Mouse (Mus musculus) ES-Bruce4 (cell line): ENCODE data around the gene Cys1. TPM values are rescaled to one million over a fixed set of nuclear protein-coding genes. Genes with fewer than 3 reads are reported as not detected.

ENCODE experiments used
- H3K27ac ChIP-seq: 2 replicates; pipeline ENCODE4 v1.5.1; 2012; ENCODE audit warnings: low read length, inconsistent platforms; ENCODE audit not compliant: insufficient read depth
- H3K27me3 ChIP-seq: 2 replicates; pipeline ENCODE4 v1.6.1; 2012; ENCODE audit warnings: mild to moderate bottlenecking, low read length, inconsistent platforms; ENCODE audit not compliant: control insufficient read depth, poor library complexity, insufficient read depth, severe bottlenecking
- H3K36me3 ChIP-seq: 2 replicates; pipeline ENCODE4 v1.6.1; 2012; ENCODE audit warnings: inconsistent platforms, mild to moderate bottlenecking, low read length, moderate library complexity; ENCODE audit not compliant: control insufficient read depth, poor library complexity, insufficient read depth, severe bottlenecking
- H3K4me1 ChIP-seq: one replicate; pipeline ENCODE4 v1.8.1; 2011; ENCODE audit warnings: low read length; ENCODE audit not compliant: control insufficient read depth, insufficient read depth
- H3K4me3 ChIP-seq: 2 replicates; pipeline ENCODE4 v1.5.1; 2011; ENCODE audit warnings: low read depth, mild to moderate bottlenecking, low read length
- H3K9ac ChIP-seq: 2 replicates; pipeline ENCODE4 v1.6.1; 2012; ENCODE audit warnings: low read depth, mild to moderate bottlenecking, inconsistent platforms; ENCODE audit not compliant: poor library complexity, severe bottlenecking
- H3K9me3 ChIP-seq: replicated peaks from 2 replicates; pipeline ENCODE4 v1.6.1; 2012; ENCODE audit warnings: mild to moderate bottlenecking, low read length, inconsistent platforms; ENCODE audit not compliant: control insufficient read depth, poor library complexity, insufficient read depth, severe bottlenecking
- CTCF ChIP-seq: IDR thresholded peaks from one replicate; pipeline ENCODE4 v1.8.1; 2011; ENCODE audit warnings: low read depth, low read length
- EP300 ChIP-seq: IDR thresholded peaks from 2 replicates; pipeline ENCODE4 v1.6.1; 2011; ENCODE audit warnings: low read depth, low read length; ENCODE audit not compliant: insufficient read depth
- POLR2A ChIP-seq: IDR thresholded peaks from one replicate; pipeline ENCODE4 v1.8.1; 2011; ENCODE audit warnings: low read length; ENCODE audit not compliant: insufficient read depth
- polyA plus RNA-seq: library from polyadenylated mRNA; stranded (reverse); fragments of >200 nt; gene quantifications from 2 replicates; pipeline ENCODE4 v1.2.4, GENCODE M21; 2011; ENCODE audit warnings: low read depth; ENCODE audit not compliant: missing spikeins, insufficient read depth, insufficient read length

The Cys1 gene
- polyA plus RNA-seq, 1 experiment, result not detected

DNA sequence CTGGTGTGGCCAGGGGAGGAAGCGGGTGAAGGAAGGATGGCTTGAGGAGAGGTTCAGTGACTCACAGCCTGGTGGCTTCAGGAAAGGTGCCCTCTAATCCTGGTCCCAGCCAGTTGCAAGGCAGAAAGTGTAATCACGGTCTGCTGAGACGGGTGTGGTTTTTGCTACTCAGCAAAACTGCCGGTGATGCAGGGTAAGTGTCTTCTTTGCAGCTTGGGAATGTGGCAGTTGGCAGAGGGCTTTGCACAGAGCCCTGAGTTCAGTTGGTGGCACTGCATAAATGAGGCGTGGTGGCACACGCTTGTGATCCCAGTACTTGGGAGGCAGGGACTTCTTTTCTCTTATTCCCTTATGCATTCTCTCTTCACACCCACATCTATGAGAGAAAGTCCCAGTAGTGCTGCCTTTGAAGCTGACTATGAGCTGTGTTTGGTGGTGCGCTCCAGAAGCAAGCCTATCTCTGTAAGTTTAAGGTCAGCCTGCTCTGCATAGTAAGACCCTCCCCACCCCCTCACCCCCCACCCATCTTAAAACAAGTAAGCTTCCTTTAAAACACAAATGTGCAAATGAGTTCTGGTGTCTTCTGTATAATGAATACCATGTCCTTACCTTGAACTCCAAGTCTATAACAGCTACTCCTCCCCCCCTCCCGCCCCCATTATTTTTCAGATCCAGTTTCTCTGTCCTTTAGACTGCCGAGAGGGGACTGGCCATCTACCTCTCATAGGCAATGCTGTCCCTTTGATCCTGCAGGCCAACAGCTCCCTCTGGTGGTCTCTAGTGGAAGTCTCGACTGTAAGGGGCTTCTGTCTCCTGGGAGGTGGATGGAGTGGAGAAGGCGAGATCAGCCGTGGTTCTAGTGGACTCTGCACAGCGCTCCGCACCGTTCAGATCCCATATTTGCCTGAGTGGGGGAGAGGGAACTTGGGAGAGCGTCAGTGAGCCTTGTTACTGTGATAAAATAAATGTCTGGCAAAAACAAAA, 15.2 kb upstream of the Cys1 start:
- H3K36me3 ChIP-seq, result no peaks in the 10 kb centered on the region
- TF ChIP-seq CTCF (peak; percentile 92), EP300 (no peak)
- no peaks in the 10 kb centered on the region for H3K27me3 ChIP-seq
- H3K9me3 ChIP-seq, result peaks cover 3% of the 10 kb centered on the region; the same call in 1 of the 2 replicates
- no peaks in the 10 kb centered on the region for H3K4me1 ChIP-seq
- no peak overlapping the region for H3K4me3 ChIP-seq
- H3K9ac ChIP-seq, result no peak overlapping the region
- no peak overlapping the region for H3K27ac ChIP-seq

DNA sequence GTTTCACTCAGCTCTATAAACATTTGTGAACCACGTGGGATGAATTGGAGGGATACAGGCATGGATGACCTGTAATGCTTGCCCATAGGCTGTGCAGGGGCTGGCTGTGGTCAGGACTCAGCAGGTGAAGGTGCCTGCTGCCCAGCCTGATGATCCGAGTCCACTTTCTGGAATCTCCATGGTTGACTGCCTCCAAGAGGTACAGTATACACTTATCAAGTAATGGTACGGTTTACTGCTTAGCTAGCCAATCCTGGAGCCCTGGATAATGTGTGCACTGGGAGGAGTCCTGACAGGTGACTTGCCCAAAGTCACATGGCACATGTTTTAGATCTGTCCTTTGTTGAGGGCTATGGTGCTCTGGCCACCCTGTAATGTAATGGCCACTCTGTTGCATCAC, 8.7 kb upstream of the Cys1 start:
- Histone ChIP-seq H3K27me3 (no peaks in the 10 kb centered on the region), H3K9ac (no peak overlapping the region), H3K4me1 (no peaks in the 10 kb centered on the region), H3K36me3 (no peaks in the 10 kb centered on the region), H3K4me3 (no peak overlapping the region), H3K27ac (no peak overlapping the region), H3K9me3 (peaks cover 5% of the 10 kb centered on the region; the same call in 1 of the 2 replicates)
- TF ChIP-seq CTCF, result no peak

DNA sequence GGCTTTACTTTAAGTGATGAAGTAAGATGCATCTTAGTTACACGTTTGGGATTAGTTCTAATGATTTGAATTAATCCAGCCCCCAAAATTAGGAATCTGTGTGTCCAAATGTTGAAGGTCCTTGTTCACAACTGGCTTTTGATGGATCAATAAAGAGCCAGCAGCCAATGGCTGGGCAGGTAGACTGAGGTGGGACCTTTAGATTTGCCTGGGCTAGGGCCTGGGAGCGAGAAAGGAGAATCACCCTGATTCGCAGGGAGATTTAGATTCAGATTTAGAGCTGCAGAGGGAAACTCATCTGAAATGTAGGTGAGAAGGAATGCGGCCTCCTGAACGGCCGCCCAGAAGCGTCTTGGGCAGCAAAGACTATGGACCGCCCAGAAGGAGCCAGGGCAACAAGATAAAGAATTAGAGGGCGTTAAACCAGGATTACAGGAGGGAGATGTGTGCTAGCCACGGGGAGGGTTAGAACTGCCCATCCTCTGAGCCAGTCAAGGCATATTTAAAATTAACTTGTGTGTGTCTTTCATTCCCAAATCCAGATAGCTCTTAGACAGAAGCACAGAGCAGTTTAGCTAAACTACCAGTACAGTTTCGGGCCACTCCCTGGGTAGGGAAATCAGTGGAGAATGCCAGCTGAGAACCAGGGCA, 5.2 kb upstream of the Cys1 start:
- no peaks in the 10 kb centered on the region for H3K36me3 ChIP-seq
- H3K9me3 ChIP-seq, result peaks cover 3% of the 10 kb centered on the region; the same call in 1 of the 2 replicates
- no peak overlapping the region for H3K27ac ChIP-seq
- H3K9ac ChIP-seq, result no peak overlapping the region
- H3K27me3 ChIP-seq, result peaks cover 3% of the 10 kb centered on the region
- no peaks in the 10 kb centered on the region for H3K4me1 ChIP-seq
- no peak overlapping the region for H3K4me3 ChIP-seq
- no peak for TF ChIP-seq CTCF
- TF ChIP-seq POLR2A, result no peak
- TF ChIP-seq EP300, result no peak

DNA sequence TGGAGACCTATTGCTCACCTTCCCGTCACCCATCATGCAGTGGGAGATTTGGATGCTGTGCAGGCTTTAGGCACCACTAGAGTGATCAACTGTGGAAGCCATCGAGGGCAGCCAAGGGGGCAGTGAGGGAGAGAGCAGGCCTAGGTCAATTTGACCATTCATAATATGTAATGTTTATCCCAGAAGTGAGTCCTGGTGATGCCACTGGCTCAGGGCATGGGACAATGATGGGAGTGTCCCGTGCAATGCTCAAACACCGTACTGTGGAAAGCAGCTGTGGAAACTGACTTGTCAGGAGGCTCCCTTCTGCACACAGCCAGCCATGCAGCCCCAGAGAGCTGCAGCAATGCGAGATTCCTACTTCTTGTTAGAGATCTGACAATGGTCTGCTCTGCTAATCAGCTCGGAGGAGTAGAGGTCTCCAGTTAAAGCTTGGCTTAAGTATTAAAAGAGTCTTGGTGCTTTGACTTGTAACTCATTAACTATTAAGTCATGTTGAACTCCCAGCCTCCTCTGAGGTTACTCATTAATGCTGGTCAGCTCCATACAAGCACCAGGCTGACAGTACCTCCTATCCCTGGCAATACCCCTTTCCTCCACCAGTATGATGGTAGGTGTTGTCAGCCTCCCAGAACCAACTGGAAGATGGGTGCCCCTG, 4.6 kb upstream of the Cys1 start:
- Histone ChIP-seq H3K4me1 (no peaks in the 10 kb centered on the region), H3K4me3 (no peak overlapping the region), H3K36me3 (no peaks in the 10 kb centered on the region), H3K9ac (no peak overlapping the region), H3K27ac (no peak overlapping the region), H3K27me3 (peaks cover 3% of the 10 kb centered on the region), H3K9me3 (no peaks in the 10 kb centered on the region)
- TF ChIP-seq CTCF, result no peak

DNA sequence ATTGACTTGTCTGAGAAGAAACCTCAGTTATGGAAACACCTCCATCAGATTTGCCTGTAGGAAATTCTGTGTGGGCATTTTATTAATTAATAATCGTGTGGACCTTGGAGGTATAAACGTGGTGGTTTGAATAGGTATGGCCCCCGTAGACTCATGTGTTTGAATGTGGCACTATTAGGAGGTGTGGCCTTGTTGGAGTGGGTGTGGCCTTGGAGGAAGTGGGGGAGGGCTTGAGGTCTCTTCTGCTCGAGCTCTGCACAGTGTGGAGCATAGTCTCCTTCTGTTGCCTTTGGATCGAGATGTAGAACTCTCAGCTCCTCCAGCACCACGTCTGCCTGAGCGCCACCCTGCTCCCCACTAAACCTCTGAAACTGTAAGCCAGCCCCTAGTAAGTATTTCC, 1.8 kb upstream of the Cys1 start:
- no peaks in the 10 kb centered on the region for H3K36me3 ChIP-seq
- no peak overlapping the region for H3K4me3 ChIP-seq
- H3K27ac ChIP-seq, result no peak overlapping the region
- no peaks in the 10 kb centered on the region for H3K4me1 ChIP-seq
- no peaks in the 10 kb centered on the region for H3K9me3 ChIP-seq
- H3K27me3 ChIP-seq, result peaks cover 8% of the 10 kb centered on the region
- TF ChIP-seq POLR2A (no peak), CTCF (no peak), EP300 (no peak)
- no peak overlapping the region for H3K9ac ChIP-seq

DNA sequence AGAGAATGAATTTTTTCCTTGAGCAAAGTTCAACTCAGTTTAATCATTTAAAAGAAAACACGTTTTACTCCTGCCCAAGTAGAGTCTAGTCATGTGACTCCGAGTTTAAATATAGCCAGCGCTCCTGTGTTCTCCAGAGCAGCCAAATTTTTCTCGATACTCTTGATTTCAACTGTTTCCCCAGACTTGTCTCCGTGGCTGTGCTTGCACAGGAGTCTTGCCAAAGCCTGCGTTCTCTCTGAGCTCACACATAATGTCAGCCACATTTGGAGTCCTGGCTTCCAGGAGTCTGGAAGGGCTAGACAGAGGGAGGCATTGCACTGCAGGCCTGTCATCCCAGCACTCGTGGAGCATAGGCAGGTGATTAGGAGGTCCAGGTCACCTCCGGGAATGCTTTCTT, 950 bp upstream of the Cys1 start:
- Histone ChIP-seq H3K9ac (no peak overlapping the region), H3K27ac (no peak overlapping the region), H3K9me3 (no peaks in the 10 kb centered on the region), H3K4me1 (no peaks in the 10 kb centered on the region), H3K36me3 (no peaks in the 10 kb centered on the region), H3K27me3 (peaks cover 8% of the 10 kb centered on the region), H3K4me3 (no peak overlapping the region)
- no peak for TF ChIP-seq EP300
- no peak for TF ChIP-seq POLR2A
- TF ChIP-seq CTCF, result no peak
